Mouse (Mus musculus) embryonic facial prominence, embryonic 15.5 days (tissue): ENCODE measurements around the gene Kl. TPM values are rescaled to one million over a fixed set of nuclear protein-coding genes. Genes with fewer than 3 reads are reported as not detected.

Experiments used
- ATAC-seq: fragments of 200-750 bp; cut with Nextera tagmentation; 2 replicates; pipeline ENCODE4 v1.8.0; 2017; ENCODE audit warnings: low read depth, moderate TSS enrichment; ENCODE audit not compliant: insufficient number of reproducible peaks, low FRiP score, low TSS enrichment
- H3K27ac ChIP-seq: fragments of 300-500 bp; sonication (generic); replicated peaks from 2 replicates; pipeline ENCODE4 v1.5.1; 2015; ENCODE audit warnings: mild to moderate bottlenecking, inconsistent platforms
- H3K27me3 ChIP-seq: fragments of 300-500 bp; sonication (generic); 2 replicates; pipeline ENCODE4 v1.6.1; 2015; ENCODE audit warnings: inconsistent platforms
- H3K36me3 ChIP-seq: fragments of 300-500 bp; sonication (generic); 2 replicates; pipeline ENCODE4 v1.6.1; 2015; ENCODE audit warnings: mild to moderate bottlenecking, inconsistent platforms
- H3K4me1 ChIP-seq: fragments of 300-500 bp; sonication (generic); 2 replicates; pipeline ENCODE4 v1.6.1; 2015; ENCODE audit warnings: inconsistent platforms
- H3K4me2 ChIP-seq: fragments of 300-500 bp; sonication (generic); replicated peaks from 2 replicates; pipeline ENCODE4 v1.6.1; 2015; ENCODE audit warnings: mild to moderate bottlenecking, inconsistent platforms
- H3K4me3 ChIP-seq: fragments of 300-500 bp; sonication (generic); replicated peaks from 2 replicates; pipeline ENCODE4 v1.5.1; 2015; ENCODE audit warnings: mild to moderate bottlenecking, inconsistent platforms
- H3K9ac ChIP-seq: fragments of 300-500 bp; sonication (generic); 2 replicates; pipeline ENCODE4 v1.6.1; 2015; ENCODE audit warnings: inconsistent platforms
- H3K9me3 ChIP-seq: fragments of 300-500 bp; sonication (generic); replicated peaks from 2 replicates; pipeline ENCODE4 v1.6.1; 2016; ENCODE audit warnings: inconsistent platforms
- WGBS: fragments of 180-500 bp; shearing (Covaris S2); methylation state at CpG from one replicate; pipeline ENCODE4 v1.1.7; 2015; 5-methylcytosine and 5-hydroxymethylcytosine counted together
- polyA plus RNA-seq: library from polyadenylated mRNA; unstranded; fragments of >200 nt; fragmentation: Nextera tagmentation; extraction: Ambion mirVana; gene quantifications from 2 replicates; pipeline ENCODE4 v1.2.1, GENCODE M21; 2015

Gene Kl
- polyA plus RNA-seq, 1 experiment from 2014 or later: 0.13 TPM

- 55% methylated on average over 2 of the region's 2 CpGs for WGBS
- H3K36me3 ChIP-seq: no peaks in the 10 kb centered on the region
- H3K27me3 ChIP-seq: no peaks in the 10 kb centered on the region
- no peak overlapping the region for H3K4me2 ChIP-seq
- peaks cover 8% of the 10 kb centered on the region; the same call in 1 of the 2 replicates for H3K4me1 ChIP-seq
- H3K4me3 ChIP-seq: no peak overlapping the region
- ATAC-seq: no peak
- H3K9me3 ChIP-seq: no peaks in the 10 kb centered on the region
- no peak overlapping the region for H3K27ac ChIP-seq
- no peak overlapping the region for H3K9ac ChIP-seq
Observed at GRCm38 (mm10) chr5:150932596-150932995, 19.8 kb upstream of the Kl start.

- WGBS: 25% methylated on average over 5 of the region's 5 CpGs
- Histone ChIP-seq H3K4me2 (peak overlapping the region; percentile 13; the same call in 1 of the 2 replicates), H3K36me3 (no peaks in the 10 kb centered on the region), H3K4me3 (no peak overlapping the region), H3K27ac (no peak overlapping the region), H3K9ac (no peak overlapping the region), H3K27me3 (no peaks in the 10 kb centered on the region), H3K4me1 (peaks cover 8% of the 10 kb centered on the region; the same call in 1 of the 2 replicates), H3K9me3 (no peaks in the 10 kb centered on the region)
- ATAC-seq: no peak
Observed at GRCm38 (mm10) chr5:150936213-150936612, 16.2 kb upstream of the Kl start.

GRCm38 (mm10) chr5:150936807-150937206 lies 15.6 kb upstream of the Kl start:
- Histone ChIP-seq H3K27me3 (no peaks in the 10 kb centered on the region), H3K4me3 (no peak overlapping the region), H3K4me1 (peaks cover 8% of the 10 kb centered on the region; the same call in 1 of the 2 replicates), H3K36me3 (no peaks in the 10 kb centered on the region), H3K9me3 (no peaks in the 10 kb centered on the region), H3K27ac (no peak overlapping the region), H3K4me2 (peak overlapping the region; percentile 13; the same call in 1 of the 2 replicates), H3K9ac (no peak overlapping the region)
- WGBS: 62% methylated on average over 4 of the region's 4 CpGs
- ATAC-seq: no peak

- no peak for ATAC-seq
- 28% methylated on average over 2 of the region's 2 CpGs for WGBS
- H3K36me3 ChIP-seq: no peaks in the 10 kb centered on the region
- H3K27ac ChIP-seq: no peak overlapping the region
- no peaks in the 10 kb centered on the region for H3K27me3 ChIP-seq
- H3K9me3 ChIP-seq: no peaks in the 10 kb centered on the region
- H3K4me1 ChIP-seq: peaks cover 8% of the 10 kb centered on the region; the same call in 1 of the 2 replicates
- H3K4me3 ChIP-seq: no peak overlapping the region
- no peak overlapping the region for H3K9ac ChIP-seq
- no peak overlapping the region for H3K4me2 ChIP-seq
Observed at GRCm38 (mm10) chr5:150937501-150937900, 14.9 kb upstream of the Kl start.

DNA sequence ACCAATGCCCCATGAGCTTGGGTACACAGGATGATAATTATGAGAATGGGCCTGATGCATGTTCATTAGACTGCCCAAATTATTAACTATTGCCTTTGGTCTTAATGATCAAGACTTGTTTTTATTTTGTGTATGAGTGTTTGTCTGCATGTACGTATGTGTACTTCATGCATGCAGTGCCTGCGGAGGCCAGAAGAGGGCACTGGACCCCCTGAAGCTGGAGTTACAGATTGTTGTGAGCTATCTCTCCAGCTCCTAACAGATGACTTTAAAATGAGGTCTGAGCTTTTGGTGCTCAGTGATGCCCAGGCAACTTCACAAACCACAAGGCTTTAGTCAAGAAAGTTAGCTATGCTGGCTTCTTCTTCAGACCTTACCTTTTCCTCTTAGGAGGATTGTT lies 6.8 kb upstream of the Kl start:
- WGBS: 95% methylated on average over 2 of the region's 2 CpGs
- H3K9me3 ChIP-seq: 0 out of 2 replicates have a peak, but pooled peaks cover 3% of the 10 kb centered on the region

GRCm38 (mm10) chr5:150949131-150949530 lies 3.3 kb upstream of the Kl start:
- Histone ChIP-seq H3K36me3 (no peaks in the 10 kb centered on the region), H3K9ac (no peak overlapping the region), H3K27ac (no peak overlapping the region), H3K9me3 (0 out of 2 replicates have a peak, but pooled peaks cover 3% of the 10 kb centered on the region), H3K4me3 (no peak overlapping the region), H3K4me2 (no peak overlapping the region), H3K27me3 (peaks cover 33% of the 10 kb centered on the region), H3K4me1 (peaks cover 12% of the 10 kb centered on the region)
- WGBS: 83% methylated on average over 3 of the region's 3 CpGs
- no peak for ATAC-seq

More for the DNA sequence above, 6.8 kb upstream of the Kl start:
- H3K27me3 ChIP-seq: no peaks in the 10 kb centered on the region
- no peaks in the 10 kb centered on the region for H3K36me3 ChIP-seq
- no peak overlapping the region for H3K27ac ChIP-seq
- no peaks in the 10 kb centered on the region for H3K4me1 ChIP-seq
- H3K9ac ChIP-seq: no peak overlapping the region
- no peak overlapping the region for H3K4me3 ChIP-seq
- no peak for ATAC-seq
- no peak overlapping the region for H3K4me2 ChIP-seq

DNA sequence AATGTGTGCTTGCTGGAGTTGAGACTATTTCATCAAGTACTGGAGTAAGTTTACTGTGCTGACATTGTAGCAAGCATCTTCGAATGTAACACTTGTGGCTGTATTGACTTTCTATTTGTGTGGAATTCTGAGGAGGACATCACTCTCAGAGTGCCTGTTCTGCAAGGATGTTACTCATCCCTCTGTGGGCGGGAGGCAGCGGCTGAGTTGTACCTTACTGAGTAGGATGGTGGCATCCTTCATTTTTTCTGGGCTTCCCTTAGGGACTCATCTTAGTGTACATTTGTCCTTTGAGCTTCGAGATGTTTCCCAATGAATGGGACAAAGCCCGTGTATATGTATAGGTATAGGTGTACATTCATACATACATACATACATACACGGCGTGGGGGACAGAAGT lies 1.1 kb upstream of the Kl start:
- no peak for ATAC-seq
- Histone ChIP-seq H3K27ac (no peak overlapping the region), H3K4me3 (no peak overlapping the region), H3K4me1 (peaks cover 12% of the 10 kb centered on the region), H3K9ac (no peak overlapping the region), H3K36me3 (no peaks in the 10 kb centered on the region), H3K4me2 (no peak overlapping the region), H3K9me3 (no peaks in the 10 kb centered on the region), H3K27me3 (peaks cover 50% of the 10 kb centered on the region)
- WGBS: 86% methylated on average over 7 of the region's 7 CpGs

DNA sequence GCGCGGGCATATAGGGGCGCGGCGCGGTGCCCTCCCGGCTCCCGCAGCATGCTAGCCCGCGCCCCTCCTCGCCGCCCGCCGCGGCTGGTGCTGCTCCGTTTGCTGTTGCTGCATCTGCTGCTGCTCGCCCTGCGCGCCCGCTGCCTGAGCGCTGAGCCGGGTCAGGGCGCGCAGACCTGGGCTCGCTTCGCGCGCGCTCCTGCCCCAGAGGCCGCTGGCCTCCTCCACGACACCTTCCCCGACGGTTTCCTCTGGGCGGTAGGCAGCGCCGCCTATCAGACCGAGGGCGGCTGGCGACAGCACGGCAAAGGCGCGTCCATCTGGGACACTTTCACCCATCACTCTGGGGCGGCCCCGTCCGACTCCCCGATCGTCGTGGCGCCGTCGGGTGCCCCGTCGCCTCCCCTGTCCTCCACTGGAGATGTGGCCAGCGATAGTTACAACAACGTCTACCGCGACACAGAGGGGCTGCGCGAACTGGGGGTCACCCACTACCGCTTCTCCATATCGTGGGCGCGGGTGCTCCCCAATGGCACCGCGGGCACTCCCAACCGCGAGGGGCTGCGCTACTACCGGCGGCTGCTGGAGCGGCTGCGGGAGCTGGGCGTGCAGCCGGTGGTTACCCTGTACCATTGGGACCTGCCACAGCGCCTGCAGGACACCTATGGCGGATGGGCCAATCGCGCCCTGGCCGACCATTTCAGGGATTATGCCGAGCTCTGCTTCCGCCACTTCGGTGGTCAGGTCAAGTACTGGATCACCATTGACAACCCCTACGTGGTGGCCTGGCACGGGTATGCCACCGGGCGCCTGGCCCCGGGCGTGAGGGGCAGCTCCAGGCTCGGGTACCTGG lies 488 bp downstream of the Kl start:
- Histone ChIP-seq H3K4me2 (peak overlapping the region; percentile 81), H3K9me3 (no peaks in the 10 kb centered on the region), H3K4me1 (peaks cover 12% of the 10 kb centered on the region), H3K36me3 (no peaks in the 10 kb centered on the region), H3K4me3 (peak overlapping the region; percentile 49), H3K9ac (peak overlapping the region; percentile 26; the same call in 1 of the 2 replicates), H3K27ac (no peak overlapping the region), H3K27me3 (peaks cover 50% of the 10 kb centered on the region)
- peak; percentile 47 for ATAC-seq
- WGBS: 2% methylated on average over 88 of the region's 89 CpGs

- H3K4me3 ChIP-seq: no peak overlapping the region
- H3K4me1 ChIP-seq: peaks cover 12% of the 10 kb centered on the region
- no peak overlapping the region for H3K4me2 ChIP-seq
- no peak overlapping the region for H3K9ac ChIP-seq
- H3K36me3 ChIP-seq: no peaks in the 10 kb centered on the region
- H3K27me3 ChIP-seq: peaks cover 50% of the 10 kb centered on the region
- ATAC-seq: no peak
- H3K9me3 ChIP-seq: no peaks in the 10 kb centered on the region
- 74% methylated on average over 9 of the region's 9 CpGs for WGBS
- no peak overlapping the region for H3K27ac ChIP-seq
Observed at GRCm38 (mm10) chr5:150954791-150955190, 2.4 kb downstream of the Kl start.

- Histone ChIP-seq H3K4me1 (no peaks in the 10 kb centered on the region), H3K27me3 (peaks cover 9% of the 10 kb centered on the region; the same call in 1 of the 2 replicates), H3K9me3 (no peaks in the 10 kb centered on the region), H3K36me3 (no peaks in the 10 kb centered on the region), H3K4me3 (no peak overlapping the region), H3K9ac (no peak overlapping the region), H3K27ac (no peak overlapping the region), H3K4me2 (no peak overlapping the region)
- no peak for ATAC-seq
- WGBS: 72% methylated on average over 1 of the region's 1 CpGs
Observed at GRCm38 (mm10) chr5:150959861-150960260, 7.5 kb downstream of the Kl start.

DNA sequence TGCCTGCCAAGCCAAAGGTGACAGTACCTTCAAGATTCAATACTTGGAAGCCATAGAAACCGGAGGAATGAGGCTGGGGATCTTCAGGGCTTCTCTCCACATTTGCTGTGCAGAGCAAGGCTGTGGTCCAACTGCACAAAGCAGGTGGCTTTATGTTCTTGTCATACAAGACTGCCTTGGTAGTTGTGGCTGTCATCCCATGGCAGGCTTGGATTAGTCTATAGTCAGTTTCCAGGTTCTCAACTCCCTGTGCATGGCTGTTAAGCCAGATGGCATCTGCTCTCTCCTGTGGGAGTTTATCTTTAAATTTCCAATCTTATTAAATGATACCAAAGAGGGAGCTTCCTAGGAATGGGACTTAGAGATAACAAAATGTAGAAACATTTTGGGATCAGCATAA lies 9.2 kb downstream of the Kl start:
- Histone ChIP-seq H3K27ac (no peak overlapping the region), H3K4me3 (no peak overlapping the region), H3K9me3 (no peaks in the 10 kb centered on the region), H3K4me2 (no peak overlapping the region), H3K27me3 (no peaks in the 10 kb centered on the region), H3K9ac (no peak overlapping the region), H3K4me1 (no peaks in the 10 kb centered on the region), H3K36me3 (no peaks in the 10 kb centered on the region)
- ATAC-seq: no peak
- WGBS: 74% methylated on average over 1 of the region's 1 CpGs
